Mouse (Mus musculus) central nervous system, embryonic 14 days (tissue): ENCODE data around the gene 4933402N03Rik. TPM values are rescaled to one million over a fixed set of nuclear protein-coding genes. Genes with fewer than 3 reads are reported as not detected.

Experiments
- polyA plus RNA-seq: library from polyadenylated mRNA; depleted of rRNA; stranded (reverse); fragments of >200 nt; gene quantifications from 2 replicates; pipeline ENCODE4 v1.2.3, GENCODE M21; 2012; rRNA removed

Gene 4933402N03Rik
- not detected in 2 replicates for polyA plus RNA-seq

DNA sequence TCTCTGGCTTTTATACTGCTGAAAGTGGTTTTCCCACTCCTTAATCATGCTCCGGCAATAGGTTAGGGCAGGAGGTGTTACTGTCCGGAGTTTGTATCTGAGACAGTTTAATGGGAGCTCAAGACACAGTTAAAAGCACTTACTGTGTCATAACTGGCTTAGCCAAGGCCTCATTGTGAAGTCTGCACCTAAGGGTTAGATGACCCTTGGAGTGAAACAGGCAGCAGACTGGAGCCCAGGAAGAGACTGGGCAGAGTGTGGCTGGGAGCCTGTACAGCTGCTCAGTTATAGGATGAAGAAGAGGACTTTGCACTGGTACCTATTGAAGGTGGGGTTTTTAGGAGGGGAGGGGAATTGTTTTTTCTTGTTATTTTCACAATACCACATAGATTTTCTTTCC lies at the start of gene 4933402N03Rik:
TSS of gene 4933402N03Rik (minus strand) at position 101 of the 400 bp plus-strand sequence.

DNA sequence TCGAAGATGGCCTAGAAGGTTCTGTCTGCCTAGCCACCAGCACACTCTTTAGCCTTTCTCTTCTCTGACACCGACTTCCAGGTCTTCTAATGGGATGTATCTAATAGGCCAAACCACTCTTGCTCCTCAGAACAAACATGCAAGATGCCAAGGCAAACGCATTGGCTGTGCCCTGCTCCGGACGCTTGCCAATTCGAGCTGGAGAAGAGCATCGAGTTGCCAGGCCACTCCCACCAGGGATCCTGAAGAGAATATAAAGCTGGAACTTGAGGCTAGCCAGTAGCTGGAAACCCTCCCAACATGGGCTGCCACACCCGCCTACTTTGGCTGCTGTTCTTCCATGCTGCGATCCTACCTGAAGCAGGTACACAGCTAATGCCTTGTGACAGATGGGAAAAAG lies 28.0 kb upstream of the 4933402N03Rik start, which contains the start of gene 5430419D17Rik:
TSS of gene 5430419D17Rik (plus strand) at position 282 of the 400 bp plus-strand sequence.

Other genes starting within 250 kb of the 4933402N03Rik start
- gene Htra1, start 210.2 kb downstream of the 4933402N03Rik start, polyA plus RNA-seq, result 18.4 and 30.9 TPM in 2 replicates
- gene Dmbt1, start 114.3 kb downstream of the 4933402N03Rik start, polyA plus RNA-seq, result 0.04 and 0.06 TPM in 2 replicates
- under 0.01 TPM in 1 of 2 replicates, not detected in the other for gene 5430419D17Rik, start 28.1 kb upstream of the 4933402N03Rik start, polyA plus RNA-seq
- gene Cuzd1, start 176.0 kb upstream of the 4933402N03Rik start, polyA plus RNA-seq, result 0.04 TPM in 1 of 2 replicates, not detected in the other
- gene Fam24b, start 183.2 kb upstream of the 4933402N03Rik start, polyA plus RNA-seq, result 0.17 TPM in 1 of 2 replicates, not detected in the other
- not detected in 2 replicates for gene Fam24a, start 187.6 kb upstream of the 4933402N03Rik start, polyA plus RNA-seq
- 11.9 and 14.6 TPM in 2 replicates for gene 2310057M21Rik, start 216.4 kb upstream of the 4933402N03Rik start, polyA plus RNA-seq
- 44.3 and 50.4 TPM in 2 replicates for gene Pstk, start 224.8 kb upstream of the 4933402N03Rik start, polyA plus RNA-seq